Mouse (Mus musculus) layer of hippocampus, adult 18-20 months (tissue): ENCODE data around the gene Trmt10c. TPM values are rescaled to one million over a fixed set of nuclear protein-coding genes. Genes with fewer than 3 reads are reported as not detected.
"Not testable (repeated sequence)": the region's sequence is repeated elsewhere in the genome, so short reads cannot be mapped to it uniquely, and the experiment has no call there.

Source experiments
- DNase-seq, 2 experiments: peaks; one replicate each; pipeline ENCODE4 v3.0.0; 2022; ENCODE audit warnings: low spot score in 2 of 2
- long read RNA-seq: library from polyadenylated mRNA; stranded (forward); transcript quantifications from one replicate; pipeline ENCODE4 v2.0.0, GENCODE M21; 2021
- total RNA-seq, 2 experiments: library from RNA; stranded (reverse); gene quantifications; 2 replicates each; pipeline ENCODE4 v1.2.3; 2021

The Trmt10c gene
- 1 to 10 TPM; 9.1 to 9.5 TPM for total RNA-seq
- long read RNA-seq, transcript Trmt10c-201 (2 exons, 3,002 nt) = major isoform, 18 of 18 reads
- long read RNA-seq, partial matches to known transcripts = 0 of 18 reads
- long read RNA-seq, other reads (novel, unspliced or antisense) = 0 of 18 reads

- DNase-seq = peak; percentile 87 to 95
Observed at GRCm38 (mm10) chr16:56037138-56038010, at the start of gene Trmt10c. Trmt10c (minus strand) TSS chr16:56037819.

DNA sequence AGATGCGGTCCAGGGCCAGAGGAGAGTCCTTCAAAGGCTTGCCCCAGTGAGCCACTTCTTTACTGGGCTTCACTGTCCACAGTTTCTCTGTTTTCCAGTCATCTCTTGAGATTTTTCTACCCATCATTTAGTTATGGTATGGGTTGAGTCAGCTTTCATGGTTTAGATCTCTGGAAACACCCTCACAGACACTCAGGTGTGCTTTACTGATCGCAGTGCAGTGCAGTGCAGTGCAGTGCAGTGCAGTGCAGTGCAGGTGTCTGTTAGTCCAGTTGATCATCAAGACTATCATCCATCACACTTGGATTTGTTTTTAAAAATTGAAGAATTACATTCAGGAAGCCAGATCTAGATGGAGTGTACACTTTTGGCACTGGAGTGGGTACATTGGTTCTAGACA, 48.7 kb upstream of the Trmt10c start:
- DNase-seq = no peak

DNA sequence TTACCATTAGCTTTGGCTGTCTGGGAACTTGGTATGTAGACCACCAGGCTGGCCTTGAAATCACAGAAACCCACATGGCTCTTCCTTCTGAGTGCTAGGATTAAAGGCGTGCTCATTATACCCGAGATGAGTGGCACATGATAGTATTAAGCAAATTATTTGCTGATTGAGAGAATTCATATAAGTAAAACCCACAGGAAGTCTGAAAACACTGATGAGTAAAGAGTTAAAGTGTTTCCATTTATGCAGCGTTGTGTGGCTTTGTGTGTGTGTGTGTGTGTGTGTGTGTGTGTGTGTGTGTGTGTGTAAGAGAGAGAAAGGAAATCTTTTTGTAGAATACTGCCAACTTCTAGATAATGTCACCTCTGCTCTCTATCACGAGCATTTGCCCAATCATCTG, 44.1 kb upstream of the Trmt10c start:
- DNase-seq = no peak

- no peak for DNase-seq
Observed at GRCm38 (mm10) chr16:56079419-56079818, 41.8 kb upstream of the Trmt10c start.

DNA sequence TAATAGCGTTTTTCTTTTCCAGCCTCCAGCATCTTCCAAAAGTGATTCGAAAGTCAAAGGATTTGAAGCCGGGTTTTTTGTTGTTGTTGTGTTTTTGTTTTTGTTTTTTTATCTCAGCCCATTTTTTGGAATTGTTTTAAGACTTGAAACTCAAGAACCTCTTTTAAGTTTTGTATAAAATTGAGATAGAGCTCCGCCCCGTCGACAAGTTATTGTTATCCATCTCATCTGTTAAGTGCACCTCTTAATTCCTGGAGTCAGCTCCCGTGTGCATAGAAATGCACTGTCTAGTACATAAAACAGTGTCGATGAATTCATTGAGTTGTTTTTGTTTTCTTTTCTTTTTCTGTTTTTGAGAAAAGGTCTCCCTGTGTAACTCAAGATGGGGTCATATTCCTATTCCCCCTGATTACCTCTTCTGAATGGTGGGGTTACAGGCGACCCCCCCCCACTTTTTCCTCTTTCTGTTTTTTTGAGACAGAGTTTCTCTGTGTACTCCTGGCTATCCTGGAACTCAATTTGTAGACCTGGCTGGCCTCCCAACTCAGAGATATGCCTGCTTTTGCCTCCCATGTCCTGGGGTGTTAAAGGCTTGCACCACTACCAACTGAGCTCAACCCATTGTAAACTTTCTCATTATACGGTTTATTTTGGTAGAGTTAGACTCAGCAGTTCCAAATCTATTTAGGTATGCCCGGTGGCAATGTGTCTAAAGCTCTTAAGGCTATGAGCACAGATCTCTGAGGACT, 38.7 kb upstream of the Trmt10c start:
- no peak for DNase-seq

GRCm38 (mm10) chr16:56075222-56076111, 37.8 kb upstream of the Trmt10c start:
- DNase-seq = peak; percentile 70 to 88

DNA sequence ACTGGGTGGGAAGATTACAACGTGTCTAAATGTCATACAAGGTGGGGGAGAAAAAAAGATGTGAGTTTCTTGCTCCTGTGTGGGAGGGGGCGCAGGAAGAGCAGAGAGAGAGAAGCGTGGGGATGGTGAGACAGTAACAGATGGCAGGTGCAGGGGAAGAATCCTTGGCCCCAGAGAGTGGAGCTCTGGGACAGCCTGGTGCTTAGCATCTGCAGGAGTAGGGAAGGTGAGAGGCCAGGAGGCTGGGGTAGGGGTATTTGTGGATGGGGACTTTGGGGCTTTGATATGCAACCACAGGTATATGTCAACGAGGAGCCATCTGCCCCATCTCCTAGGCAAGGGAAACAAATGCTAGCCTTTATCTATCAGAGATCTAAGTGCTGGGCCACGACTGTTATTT, 36.9 kb upstream of the Trmt10c start:
- no peak for DNase-seq

GRCm38 (mm10) chr16:56074122-56074521, 36.5 kb upstream of the Trmt10c start:
- DNase-seq = no peak

GRCm38 (mm10) chr16:56073150-56073549, 35.5 kb upstream of the Trmt10c start:
- not testable (repeated sequence) for DNase-seq

DNA sequence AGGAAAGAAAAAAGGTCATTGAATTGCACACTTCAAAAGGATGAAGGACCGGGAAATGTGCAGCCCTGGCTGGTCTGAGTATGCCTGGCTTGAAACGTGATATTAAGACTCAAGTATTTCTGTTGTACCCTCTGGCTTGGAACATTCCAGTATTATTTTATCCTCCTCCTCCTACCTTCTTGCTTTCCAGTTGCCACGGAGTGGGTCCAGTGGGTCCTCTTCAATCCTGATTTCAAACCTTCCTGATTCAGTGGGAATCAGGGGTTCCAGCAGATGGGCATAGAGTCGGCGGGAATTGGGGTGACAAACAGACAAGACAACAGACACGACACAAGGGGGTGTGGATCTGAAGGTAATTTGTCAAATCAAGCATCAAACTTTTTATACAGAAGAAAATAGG, 34.9 kb upstream of the Trmt10c start:
- DNase-seq = no peak

DNA sequence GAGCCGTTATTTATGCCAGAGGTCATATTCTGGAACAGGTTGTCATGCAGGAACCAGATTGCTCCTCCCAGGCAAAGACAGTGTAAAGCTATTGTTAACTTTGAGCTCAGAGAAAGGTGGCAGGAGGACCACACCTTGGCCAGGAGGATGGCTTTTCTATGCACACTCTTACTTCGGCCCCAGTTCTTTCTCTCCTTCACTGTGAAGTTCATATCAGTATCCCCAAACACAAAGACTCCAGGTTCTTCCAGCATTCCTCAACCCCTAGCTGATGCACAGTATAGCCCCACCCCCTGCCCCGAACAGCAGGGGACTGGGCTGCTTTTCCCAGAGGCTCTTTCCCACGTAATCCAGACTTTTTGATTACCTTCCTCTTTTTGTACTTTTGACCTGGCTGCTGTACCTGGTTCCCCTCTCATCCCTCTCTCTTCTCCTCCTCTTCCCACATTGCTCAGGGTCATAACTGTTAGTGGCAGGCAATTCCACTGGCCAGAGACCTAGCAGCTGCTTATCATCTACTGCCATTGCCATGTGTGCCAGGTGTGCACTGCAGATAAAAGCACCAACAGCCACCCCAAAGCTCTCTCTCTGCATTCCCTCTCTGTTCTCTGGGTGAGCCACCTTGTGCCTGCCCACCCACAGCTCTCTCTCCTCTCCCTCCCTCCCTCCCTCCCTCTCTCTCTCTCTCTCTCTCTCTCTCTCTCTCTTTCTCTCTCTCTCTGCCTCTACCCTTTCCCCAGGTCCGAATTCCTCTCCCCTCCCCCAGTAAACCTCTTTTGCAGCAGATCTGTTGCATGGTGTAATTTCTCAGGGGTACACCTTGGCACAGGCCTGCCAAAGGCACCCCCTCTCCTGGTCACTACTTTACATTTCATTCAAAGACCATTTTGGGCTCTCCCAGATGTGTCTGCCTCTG, 34.0 kb upstream of the Trmt10c start:
- DNase-seq = no peak

- no peak for DNase-seq
Observed at GRCm38 (mm10) chr16:56068523-56069070, 31.0 kb upstream of the Trmt10c start.

DNA sequence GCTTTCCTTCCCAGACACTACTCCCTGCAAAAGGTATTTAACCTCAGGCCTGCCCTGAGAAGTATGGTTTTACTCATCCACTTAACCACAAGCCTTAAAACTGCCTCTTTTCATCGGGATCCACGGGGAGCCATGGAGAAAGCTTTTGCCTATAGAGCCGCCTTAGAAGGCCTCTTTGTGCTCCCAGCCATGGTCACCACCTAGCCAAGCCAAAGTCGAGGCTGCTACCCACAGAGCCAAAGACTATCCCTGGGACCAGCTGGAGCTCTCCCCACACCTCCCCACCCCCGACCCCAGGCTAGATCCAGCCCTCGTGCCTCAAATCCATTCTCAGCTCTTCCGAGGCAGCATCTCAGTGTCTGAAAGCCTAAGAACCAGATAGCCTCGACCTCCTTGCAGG, 28.5 kb upstream of the Trmt10c start:
- DNase-seq = no peak

DNA sequence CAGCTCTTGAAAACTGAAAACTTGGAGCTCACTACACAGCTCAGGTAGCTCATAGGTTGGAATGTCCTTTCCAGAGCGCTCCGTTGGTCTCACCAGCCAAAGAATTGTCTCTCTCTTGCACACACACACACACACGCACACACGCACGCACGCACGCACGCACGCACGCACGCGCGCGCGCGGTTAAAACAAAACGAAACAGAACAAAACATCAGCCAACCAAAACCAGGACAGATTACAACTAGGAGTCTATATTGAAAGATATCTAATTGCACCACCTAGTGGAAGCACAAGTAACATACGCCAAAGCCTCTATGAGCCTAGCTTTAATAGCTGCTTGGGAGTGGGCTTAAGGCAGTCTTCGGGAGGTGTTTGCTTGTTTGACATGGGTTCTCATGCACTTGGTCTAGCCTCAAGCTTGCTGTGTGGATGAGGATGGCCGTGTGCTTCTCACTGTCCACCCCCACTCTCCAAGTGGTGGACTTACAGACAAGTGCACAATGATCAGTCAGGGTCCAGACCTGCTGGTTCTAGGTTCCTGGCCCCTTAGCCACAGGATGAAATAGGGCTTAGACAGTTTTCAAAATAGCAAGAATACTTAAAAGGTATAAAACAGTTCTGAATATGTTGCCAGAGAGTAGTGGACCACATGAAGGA, 26.8 kb upstream of the Trmt10c start:
- peak; percentile 35 to 78 for DNase-seq

DNA sequence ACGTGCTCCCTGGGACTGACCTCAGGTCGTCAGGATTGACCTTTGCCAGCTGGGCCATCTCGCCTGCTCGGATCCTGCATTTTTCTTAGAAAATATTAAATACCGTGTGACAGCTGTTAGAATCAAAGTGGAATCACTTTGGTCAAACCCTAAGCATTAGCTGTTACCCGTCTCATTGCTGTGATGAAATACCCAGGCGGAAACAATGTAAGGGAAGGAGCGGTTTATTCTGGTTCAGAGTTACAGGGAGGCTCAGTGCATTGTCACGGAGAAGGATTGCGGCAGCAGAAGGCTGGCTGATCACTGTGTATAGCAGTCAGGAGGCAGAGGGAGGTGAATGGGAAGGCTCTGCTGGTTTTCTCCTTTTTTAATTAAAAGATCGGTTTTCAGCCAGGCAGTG, 25.4 kb upstream of the Trmt10c start:
- DNase-seq = no peak

- DNase-seq = no peak
Observed at GRCm38 (mm10) chr16:56061995-56062594, 24.5 kb upstream of the Trmt10c start.

GRCm38 (mm10) chr16:56058151-56058550, 20.5 kb upstream of the Trmt10c start:
- DNase-seq = no peak

DNA sequence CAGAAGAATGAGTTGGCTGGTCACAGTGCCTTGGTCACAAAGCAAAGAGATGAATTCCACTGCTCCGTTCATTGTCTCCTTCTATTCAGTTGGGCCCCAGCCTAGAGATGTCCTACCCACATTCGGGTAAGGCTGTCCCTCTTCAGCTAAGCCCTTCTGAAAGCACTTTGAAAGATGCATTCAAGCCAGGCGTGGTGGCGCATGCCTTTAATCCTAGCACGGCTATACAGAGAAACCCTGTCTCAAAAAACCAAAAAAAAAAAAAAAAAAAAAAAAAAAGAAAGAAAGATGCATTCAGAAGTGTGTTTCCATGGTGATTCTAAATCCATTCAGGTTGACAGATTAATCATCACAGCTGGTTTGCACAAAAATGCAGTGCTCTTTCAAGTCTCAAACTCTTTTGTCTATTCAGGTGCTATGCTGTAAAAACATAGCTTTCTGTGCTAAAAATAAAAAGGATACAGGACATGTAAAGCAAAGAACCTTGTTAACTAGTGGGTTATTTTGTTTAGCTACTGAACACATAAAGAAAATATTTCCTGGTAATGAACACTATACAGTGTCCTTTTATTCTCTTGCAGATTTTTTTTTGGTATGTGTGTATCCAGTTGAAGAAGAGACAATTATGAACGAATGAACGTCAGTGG, 19.4 kb upstream of the Trmt10c start:
- DNase-seq = no peak
